In the genomic region with DNA sequence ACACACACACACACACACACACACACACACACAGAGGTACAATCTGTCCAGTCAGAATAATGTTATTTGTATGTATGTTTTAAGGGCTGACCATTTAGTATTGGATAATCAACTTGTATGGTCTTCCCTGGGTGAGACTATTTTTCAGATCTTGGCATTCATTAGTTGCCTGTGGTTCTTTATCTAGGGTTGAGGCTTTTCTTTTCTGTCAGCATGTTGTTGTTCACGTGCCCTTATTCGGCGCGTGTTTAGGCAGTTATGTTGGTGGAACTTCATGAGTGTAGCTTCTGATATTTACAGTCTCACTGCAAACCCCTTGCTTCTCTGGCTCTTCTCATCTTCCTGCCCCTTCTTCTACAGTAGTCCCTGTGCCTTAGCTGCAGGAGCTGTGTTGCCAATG, we compare ENCODE assay signal across 24 mouse cellular contexts. TPM values are rescaled to one million over a fixed set of nuclear protein-coding genes. Genes with fewer than 3 reads are reported as not detected.
"Had no signal": no experiment of that assay in that cellular context is flagged by ENCODE, and none has a peak within 500 bp of the region (broad histone marks: within the 10 kb centered on the region; RNA-seq: fewer than 3 reads in every experiment).

No protein-coding gene starts in this region.

- DNase-seq: gastrocnemius, adult 2 months; gastrocnemius, postnatal 10 days; gastrocnemius, postnatal 25 days; heart, adult 2 months; heart, postnatal 10 days; heart, postnatal 4 days; kidney, adult 18-20 months; kidney, adult 8-10 months; kidney, postnatal 10 days; kidney, postnatal 25 days; kidney, postnatal 4 days; liver had no signal

- H3K27ac ChIP-seq: gastrocnemius, adult 2 months; heart, adult 2 months; hindbrain, embryonic 10.5 days; hindbrain, embryonic 12.5 days; hindbrain, embryonic 14.5 days; intestine, embryonic 15.5 days; layer of hippocampus, adult 2 months; left cerebral cortex, adult 2 months; limb, embryonic 10.5 days; limb, embryonic 12.5 days had no signal

- H3K9me3 ChIP-seq: heart, embryonic 12.5 days; hindbrain, embryonic 10.5 days; hindbrain, embryonic 12.5 days; intestine, embryonic 15.5 days; limb, embryonic 10.5 days; limb, embryonic 12.5 days had no signal

- H3K9ac ChIP-seq: heart, embryonic 12.5 days; hindbrain, embryonic 12.5 days; hindbrain, embryonic 14.5 days; intestine, embryonic 15.5 days; limb, embryonic 12.5 days had no signal

- H3K27me3 ChIP-seq: heart, embryonic 12.5 days; intestine, embryonic 15.5 days; limb, embryonic 12.5 days had no signal

- H3K4me3 ChIP-seq: gastrocnemius, adult 2 months; heart, adult 2 months; heart, embryonic 12.5 days; hindbrain, embryonic 10.5 days; hindbrain, embryonic 12.5 days; intestine, embryonic 15.5 days; layer of hippocampus, adult 2 months; left cerebral cortex, adult 2 months; limb, embryonic 10.5 days; limb, embryonic 12.5 days had no signal

- H3K36me3 ChIP-seq: intestine, embryonic 15.5 days had no signal

- ATAC-seq: hindbrain, embryonic 16.5 days; inflammation-experienced regulatory T-cells, adult 6 months; intestine, embryonic 15.5 days; intestine, postnatal 0 days had no signal

RNA-seq across cellular contexts. Expression of gene 4933430I17Rik, which starts 2.5 kb away (rescaled TPM):
- total RNA-seq: heart, adult 2 months had no signal
- polyA plus RNA-seq: heart, adult 2 months had no signal
